Mouse (Mus musculus) kidney, postnatal 14 days (tissue): ENCODE measurements at regions not wholly inside any gene's neighbourhood (a gene's known extent, or its start where the extent isn't known, plus 50 kb on each side); places are given as distances from the start of the nearest gene placed in this dataset.

Experiments
- DNase-seq: peaks from one replicate; pipeline ENCODE4 v3.0.0; 2022; ENCODE audit warnings: mixed read lengths

DNA sequence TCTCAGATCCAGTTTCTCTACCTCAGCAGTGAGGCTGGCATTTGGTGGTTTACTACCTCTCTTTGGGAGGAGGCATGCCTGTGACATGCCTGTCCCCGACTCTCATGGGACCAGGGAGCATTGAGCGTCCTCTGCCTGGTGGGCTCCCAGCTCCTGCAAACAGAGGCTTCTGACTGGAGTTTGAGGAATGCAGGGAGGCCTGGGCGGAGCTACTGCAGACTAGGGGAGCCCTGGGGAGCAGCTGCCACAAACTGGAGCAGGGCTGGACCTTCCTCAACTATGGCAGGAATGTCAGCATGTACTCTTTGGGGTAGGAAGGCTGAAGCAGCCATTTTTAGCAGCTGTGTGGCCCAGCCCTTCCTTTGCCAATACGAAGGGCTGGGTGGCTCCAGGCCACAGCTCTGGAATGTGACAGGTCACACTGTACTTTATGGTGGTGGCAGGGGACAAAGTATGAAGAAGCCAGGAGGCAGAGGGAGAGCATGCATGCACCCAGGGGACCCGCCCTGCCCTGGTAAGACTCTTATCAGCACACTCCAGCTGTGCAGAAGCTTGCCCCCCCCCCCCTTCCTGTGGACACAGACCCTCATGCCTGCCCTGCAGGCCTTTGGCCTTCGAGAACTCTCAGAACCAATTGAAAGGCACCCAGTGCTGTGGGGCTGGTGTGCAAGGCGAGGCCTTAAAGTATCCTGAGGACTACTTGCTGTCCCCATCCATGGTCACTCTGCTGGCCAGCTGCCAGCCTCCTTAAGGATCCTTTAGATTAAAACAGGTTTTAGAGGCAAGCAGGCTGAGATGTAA, 129.5 kb downstream of the Gadd45g start:
- DNase-seq: peak; percentile 86

DNA sequence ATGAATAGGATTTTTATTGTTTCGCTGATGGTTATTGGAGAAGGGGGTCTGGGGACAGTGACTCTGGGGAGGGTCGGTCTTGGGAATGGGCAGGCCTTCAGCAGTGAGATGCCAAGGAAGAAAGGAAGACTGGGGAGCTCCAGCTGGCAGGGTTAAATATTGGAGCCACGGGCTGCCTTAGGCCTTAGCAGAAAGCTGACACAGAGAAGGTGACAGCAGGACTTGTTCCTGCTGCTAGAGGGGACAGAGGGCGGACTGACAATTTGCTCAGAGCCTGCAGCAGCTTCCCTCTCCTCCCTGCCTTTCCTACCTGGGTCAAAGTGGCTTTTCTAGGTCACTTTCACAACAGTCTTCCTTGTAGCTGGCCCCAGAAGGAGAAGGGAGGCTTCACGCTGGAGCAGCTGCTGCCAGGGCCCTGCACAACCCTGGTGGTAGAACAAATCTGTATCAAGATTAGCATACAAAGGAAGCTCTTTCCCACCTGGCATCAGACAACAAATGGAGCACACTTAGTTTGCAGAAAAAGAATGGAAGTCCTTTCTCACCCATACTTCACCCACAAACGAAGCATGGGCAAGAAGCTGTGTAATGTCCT, 130.2 kb downstream of the Gadd45g start:
- DNase-seq: no peak

DNA sequence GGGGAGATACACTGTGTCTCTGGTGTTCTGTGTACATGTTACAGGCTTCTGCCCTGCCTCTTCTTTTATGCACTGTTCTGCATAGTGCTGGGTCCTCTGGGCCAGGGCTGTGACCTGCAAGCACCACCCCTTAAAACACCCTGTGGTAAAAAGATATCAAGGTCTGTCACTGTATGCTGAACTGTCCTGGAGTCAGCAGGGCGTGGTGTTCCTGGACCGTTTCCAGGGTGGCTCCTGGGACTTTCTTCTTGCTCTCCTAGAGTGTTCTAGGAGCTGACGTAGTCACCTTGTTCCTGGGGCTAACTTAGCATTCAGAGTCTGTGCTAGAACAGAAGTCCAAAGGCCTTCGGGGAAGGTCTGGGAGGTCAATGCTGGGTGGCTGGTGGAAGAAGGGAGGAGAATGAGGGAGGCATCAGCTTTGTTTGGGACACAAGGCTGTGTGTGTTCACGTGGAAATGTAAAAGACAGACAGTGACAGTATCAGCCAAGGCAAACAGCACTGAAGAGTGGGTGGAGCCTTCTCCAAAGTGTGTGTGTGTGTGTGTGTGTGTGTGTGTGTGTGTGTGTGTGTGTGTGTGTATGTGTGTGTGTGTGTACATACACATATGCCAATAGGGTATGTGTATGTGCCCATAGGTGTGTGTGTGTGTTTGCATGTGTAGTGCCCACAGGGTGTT, 133.0 kb downstream of the Gadd45g start:
- DNase-seq: peak; percentile 87

DNA sequence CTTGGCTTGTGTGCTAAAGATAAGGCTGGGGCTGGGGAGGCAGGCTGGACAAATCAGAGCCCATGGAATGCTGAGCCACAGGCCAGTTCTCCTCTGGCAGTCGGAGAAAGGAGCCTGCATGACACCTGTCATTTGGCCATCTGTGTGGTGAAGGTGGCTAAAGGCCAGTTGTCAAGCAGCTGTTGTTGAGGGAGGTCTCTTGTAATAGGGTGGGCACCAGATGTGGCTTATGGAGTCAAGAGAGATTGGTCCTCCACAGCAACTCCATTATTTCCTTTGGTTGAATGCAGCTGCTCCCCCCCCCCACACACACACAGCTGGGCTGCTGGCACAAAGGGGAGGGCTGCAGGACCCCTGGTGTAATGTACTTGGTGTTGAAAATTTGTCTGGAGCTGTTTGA, 133.9 kb downstream of the Gadd45g start:
- DNase-seq: no peak

DNA sequence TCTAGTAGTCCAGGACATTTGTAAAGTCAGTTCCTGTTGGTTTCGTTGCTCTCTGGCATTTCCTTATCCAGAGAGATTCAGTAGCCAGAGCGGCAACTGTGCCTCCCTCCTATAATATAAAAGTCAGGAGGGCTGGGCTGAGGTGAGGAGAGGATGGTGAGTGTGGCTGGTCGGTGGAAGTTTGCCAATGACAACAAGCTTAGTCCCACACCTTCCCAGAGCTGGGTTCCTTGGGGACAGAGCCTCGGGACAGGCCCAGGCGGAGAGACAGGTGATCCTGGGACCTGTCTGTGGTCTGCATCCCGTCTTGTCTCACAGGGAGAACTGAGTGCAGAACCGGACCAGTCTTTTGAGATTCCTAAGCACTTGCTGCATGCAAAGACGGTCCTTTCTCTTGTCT, 136.5 kb downstream of the Gadd45g start:
- DNase-seq: no peak

DNA sequence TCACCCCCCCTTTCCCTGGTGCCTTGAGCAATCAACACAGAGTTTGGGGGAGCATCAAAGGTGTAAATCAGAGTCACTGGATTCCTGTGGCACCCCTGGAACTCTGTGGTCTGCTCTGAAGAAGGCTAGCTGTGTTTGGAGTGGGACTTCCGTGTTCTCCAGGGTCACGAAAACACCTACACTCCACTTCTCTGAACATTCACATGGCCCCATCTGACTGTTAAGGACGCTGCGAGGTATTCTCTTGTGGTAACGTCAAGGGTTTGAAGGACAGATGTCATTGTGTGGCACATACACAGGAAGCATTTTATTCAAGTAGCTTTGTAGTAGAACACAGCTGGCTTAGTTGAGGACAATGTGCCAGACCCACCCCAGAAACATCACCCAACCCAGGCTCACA, 137.1 kb downstream of the Gadd45g start:
- DNase-seq: no peak

DNA sequence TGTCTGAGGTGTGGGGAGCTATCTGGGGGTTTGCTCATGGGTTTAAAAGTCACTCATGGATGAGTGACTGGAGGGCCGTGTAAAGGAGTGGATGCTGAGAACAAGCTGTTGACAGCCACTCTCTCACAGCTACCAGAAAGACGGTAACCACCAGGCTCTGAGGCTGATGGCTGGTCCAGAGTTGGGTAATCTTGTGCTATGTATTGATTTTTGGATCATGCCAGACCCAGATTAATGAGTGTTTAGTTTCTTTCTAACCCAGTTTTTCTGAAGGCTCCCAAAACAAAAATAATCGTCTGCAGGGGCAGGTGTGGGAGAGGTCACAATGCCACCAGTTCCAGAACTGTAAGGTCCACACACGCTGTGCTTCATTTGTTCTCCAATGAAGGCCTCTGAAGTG, 144.9 kb downstream of the Gadd45g start:
- no peak for DNase-seq

DNA sequence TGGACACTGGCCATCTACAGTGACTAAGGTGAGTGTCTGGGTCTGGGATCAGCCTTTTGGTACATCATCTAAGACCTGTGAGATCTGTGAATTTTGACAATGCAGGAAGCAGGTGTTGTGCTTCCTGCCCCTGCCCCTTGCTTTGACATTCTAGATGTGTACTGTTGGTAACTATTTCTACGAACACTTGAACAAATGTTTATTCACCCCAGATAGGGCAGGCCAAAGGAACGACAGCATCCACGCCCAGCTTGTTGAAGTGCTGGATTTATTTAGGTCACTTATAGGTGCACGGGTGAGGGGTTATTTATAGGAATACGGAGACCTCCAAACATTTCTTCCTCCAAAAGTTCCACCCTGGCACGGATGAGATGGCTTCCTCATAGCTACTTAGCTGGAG, 146.4 kb downstream of the Gadd45g start:
- no peak for DNase-seq

DNA sequence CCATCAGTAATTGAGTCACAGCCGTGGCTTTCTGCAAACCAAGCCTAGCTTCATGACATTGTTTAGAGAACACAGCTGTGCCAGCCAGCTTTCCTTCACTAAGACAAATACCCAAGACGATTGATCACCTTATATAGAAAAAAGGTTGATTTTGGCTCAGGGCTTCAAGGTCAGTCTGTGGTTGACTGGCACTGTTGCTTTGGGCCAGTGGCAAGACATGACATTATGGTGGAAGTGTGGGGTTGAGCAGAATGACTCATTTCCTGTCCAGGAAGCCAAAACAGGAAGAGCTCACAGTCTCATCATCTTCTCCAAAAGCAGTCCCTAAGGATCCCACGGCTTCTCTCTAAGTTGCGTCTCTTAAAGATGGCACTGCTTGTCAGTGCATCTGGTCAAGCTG, 149.7 kb downstream of the Gadd45g start:
- DNase-seq: no peak

DNA sequence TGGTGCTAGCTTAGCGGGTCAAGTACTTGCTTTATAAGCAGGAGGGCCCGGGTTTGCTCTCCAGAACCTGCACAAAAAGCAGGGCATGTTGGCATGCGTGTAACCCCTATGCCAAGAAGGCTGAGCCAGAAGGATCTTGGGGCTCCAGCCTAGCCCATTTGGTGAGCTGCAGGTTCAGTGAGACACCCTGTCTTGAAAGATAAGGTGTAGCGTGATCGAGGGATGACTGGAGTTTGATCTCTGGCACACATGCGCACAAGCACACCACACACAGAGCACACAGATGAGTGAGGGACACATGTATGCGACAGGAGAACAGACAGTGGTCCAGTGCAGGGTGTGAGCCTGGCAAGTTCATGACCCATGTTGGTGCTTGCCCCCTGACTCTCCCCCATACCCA, 152.1 kb downstream of the Gadd45g start:
- no peak for DNase-seq

DNA sequence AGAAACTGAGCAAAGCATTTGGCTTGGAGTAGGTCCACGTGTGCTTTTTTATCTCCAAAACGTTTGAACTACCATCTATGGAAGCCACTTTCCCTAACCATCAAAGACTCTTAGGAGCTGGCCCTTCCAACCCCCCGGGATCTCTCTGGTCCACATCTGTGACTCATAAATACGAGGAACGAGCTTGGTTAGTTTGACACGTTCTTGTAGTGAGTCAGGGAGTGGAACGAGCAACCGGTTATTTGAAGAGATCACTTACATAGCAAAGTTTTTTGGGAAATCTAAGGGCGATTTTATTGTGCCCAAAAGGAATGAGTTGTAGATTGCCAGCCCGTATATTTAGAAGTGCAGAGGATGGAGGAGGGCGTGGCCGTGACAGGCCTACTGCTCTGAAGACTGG, 155.3 kb downstream of the Gadd45g start:
- no peak for DNase-seq

DNA sequence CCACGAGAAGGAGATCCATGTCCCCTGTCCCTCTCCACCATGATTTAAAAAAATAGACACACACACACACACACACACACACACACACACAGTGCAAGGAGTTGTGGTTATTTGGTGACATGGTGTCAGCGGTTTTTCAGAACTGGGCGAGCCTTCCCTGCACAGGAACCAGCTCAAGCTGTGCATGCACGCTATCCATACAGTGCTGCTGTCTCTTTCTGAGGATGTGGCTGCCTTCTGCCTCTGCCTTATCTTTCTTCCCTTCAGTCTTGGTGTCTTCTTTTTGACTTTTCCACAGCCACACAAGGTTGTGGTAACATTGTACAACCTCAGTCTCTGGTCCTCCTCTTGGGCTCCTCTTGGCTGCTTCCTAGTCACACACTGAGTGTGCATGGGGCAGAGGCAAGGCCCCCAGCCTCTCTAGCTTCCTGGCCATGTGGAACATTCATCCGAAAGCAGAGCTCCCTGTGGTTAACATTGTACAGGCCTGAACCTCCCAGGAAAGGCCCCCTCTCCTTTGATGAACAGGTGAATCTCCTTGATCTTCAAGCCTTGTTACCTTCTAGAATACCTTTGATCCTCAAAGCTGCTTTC, 157.6 kb downstream of the Gadd45g start:
- no peak for DNase-seq

DNA sequence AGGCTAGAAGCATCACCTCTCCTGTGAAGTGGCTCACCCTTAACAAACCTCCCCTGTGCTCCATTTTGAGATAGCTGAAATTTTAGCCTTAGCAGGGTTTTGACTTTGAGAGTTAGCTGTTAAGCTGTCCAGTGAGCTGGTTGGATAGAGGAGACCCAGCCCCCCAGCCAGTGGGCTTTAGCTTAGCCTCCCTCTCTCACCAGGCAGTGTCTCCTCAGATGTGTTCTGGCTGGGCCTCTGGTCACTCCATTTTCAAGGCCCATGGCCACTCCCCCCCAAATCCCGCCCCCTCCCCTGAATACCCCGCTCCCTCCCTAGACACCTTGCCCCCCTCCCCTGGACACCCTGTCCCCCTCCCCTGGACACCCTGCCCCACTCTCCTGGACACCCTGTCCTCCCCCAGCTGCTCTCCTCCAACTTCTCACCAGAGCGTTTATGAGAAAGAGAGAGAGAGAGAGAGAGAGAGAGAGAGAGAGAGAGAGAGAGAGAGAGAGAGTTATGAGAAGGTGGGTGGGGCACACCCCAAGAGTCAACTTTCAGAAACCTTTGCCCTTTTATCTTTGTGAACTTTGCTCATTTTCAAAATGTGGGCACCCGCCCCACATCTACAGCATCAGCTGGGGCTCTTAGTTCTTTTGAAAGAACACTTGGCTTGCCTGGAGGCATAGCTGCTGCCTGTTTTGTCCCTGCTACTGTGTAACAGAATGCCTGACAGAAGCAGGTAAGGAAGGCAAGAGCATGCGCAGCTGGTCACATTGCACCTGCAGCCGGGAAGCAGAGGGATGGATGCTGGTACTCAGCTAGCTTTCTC, 161.3 kb downstream of the Gadd45g start:
- DNase-seq: no peak

DNA sequence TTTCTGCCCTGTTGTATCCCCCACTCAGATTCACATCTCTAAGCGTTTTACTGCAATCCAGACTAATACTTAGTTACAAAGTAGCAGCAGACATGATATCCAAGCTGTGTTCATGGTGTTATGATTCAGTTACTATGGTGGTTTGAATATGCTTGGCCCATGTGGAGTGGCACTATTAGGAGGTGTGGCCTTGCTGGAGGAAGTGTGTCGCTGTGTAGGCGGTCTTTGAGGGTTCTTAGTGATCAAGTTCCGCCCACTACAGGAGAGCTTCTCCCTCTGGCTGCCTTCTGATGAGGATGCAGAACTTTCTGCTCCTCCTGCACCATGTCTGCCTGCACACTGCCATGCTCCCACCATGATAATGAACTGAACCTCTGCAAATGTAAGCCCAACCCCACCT, 162.8 kb downstream of the Gadd45g start:
- DNase-seq: no peak

DNA sequence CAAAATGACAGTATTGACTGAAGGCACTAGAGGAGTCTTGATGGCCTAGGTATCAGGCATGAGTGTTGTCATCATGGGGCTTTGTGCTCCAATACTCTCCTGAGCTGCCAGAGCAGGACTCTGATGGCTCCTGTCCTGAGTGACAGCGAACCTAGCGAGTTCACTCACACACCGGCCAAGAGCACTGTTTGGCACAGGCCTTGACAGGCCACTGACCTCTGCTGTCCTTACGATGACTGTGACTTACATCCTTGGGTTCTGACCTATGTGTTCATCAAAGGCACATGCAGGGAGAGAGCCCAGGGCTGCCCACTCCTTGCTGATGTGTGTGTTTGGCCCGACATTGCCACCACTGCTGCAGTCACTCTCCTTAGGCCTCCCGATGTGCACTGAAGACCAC, 163.3 kb downstream of the Gadd45g start:
- no peak for DNase-seq

DNA sequence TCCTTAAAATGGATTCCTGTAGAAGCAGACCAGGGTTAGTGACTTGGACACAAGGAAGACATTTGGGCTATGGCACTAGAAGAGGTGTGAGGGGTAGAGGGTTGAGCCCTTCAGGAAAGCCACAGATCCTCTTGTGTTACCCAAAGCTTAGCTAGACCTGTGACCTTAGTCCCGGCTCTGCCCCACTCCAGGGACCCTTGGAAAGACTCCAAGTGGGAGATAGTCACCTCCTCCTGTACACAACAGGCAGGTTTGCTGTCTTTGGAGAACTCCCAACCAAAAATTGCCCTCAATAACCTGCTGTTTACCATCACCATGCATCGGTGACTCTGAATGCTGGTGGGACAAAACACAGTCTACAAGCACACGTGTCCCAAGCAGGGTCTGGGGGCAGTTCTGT, 164.5 kb downstream of the Gadd45g start:
- DNase-seq: no peak

DNA sequence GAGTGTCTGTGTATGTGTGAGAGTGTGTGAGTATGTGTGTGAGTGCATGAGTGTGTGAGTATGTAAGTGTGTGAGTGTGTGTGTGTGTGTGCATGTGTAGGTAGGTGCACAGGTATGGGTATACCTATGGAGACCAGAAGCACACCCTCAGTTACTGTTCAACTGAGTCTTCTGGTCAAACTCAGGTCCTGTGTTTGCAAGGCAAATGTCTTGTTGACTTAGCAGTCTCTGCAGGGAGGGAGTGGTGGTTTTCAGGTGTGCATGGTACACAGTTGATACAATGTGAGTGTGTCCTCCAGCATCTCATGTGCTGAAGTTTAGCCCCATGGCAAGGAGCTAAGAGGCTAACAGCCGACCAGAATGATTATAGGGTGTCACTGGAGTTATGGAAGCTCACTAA, 166.7 kb downstream of the Gadd45g start:
- no peak for DNase-seq

DNA sequence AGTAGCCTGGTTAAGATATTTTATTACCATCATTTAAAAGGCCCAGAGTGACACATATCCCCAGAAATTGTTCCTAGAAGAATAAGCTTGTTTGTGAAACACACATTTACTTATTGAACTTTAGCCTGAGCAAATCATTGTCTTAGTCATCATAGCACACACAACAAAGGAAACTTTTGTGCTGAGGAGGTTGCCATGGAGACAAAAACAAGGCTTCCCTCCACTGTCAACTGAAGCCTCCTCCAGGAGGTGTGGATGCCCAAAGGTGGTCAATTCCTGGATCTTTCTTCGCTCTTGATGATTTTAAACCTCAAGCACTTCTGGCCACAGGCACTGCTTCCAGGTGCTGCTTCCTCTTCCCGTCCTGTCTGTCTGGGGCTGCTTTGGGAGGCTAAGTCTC, 167.3 kb downstream of the Gadd45g start:
- no peak for DNase-seq

DNA sequence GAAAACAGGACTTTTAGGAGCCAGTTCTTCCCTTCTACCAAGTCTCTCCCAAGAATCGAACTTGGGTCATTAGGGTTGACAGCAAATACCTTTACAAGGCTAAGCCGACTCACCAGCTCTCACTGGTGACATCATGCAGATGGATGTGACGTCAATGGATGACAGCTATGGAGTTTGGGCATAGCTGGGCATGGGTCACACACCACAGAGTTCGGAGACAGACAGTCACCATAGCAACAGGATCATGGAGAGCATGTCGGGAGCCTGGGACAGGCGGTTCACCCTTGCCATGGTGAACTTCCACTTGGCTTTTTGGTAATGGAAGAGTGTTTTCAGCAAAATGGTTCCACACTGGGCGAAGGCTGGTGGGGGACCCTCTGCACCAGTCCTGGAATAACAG, 168.1 kb downstream of the Gadd45g start:
- no peak for DNase-seq

DNA sequence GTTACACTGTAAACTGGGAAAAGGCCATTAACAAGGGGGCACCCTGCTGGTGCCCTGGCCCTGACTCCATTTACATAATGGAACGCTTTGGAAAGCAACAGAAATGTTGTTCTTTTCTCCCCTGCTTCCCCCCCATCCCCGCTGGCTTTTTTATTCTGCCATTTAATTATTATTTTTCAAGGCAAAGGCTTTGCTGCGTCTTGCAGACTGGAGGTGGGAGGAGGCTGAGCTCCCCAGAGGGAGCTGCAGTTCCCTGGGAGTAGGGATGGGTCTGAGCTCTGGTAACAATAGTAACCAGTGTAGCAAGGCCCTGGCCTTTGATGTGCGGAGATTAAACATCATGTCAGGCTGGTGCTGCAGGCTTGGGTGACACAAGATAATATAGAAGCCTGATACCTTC, 168.6 kb downstream of the Gadd45g start:
- no peak for DNase-seq

DNA sequence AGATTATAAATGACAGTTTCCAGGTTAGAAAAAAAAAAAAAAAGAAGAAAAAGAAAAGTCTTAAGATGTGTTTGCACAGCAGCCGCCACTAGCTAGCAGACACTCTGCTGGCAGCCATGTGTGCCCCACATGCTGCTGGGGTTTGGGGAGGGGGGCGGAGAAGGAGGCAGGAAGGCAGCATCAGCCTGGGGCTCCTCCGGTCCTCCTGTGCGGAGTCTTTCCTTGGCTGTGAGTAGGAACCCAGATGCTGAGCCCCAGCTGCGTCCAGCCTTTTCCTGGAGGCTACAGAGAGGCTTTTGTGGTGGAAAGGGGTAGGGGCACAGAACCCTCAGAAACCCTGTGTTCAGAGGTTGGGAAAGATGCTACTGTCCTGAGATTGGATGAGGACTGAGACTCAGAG, 169.0 kb downstream of the Gadd45g start:
- DNase-seq: no peak

DNA sequence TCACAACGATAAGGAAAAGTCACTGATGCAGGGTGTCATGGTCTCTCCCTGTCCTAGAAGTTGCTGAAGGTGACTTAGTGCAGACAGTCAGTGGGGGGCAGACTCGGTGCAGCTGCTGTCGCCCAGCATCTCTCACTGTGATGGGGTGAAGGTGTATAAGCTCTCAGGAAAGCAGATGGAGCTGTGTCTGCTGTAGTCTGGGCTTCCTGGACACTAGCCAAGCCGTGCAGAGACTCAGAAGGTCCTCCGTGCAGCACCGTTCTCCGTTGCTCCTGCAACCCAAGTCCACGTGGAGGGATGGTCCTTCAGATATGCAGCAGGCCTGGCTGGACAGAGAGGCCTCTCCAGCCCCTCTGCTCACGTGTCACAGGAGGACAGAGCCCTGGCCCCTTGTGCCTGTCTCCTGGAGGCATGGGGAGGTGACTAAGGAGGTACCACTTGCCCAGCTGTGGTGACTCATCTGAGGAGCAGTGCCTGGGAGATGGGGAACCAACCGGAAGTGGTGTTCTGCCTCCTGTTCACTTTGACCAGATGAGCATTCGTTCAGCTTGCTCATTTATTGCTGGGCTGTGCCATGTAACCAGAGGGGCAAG, 171.2 kb downstream of the Gadd45g start:
- DNase-seq: no peak

DNA sequence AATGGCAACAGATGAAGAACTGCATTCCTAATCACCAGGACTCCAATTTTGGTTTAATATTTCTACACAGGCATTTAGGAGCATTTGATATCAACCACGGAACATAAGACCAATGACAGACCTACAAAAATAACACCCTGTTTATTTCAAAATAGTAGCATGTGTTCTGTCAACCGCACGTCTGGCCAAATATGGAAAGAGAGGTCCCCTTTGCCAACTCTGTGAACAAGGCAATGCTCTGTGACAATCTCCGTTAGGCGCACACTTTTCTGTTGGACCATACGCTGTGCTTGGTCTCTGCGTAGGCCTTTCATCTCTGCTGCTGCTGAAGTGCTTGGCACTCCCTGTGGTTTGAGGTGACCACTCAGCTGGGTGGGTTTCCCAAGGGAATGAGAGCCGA, 173.2 kb downstream of the Gadd45g start:
- no peak for DNase-seq
